Mouse (Mus musculus) lung, postnatal 25 days (tissue): ENCODE results near the gene Mcpt1.
"Not testable (repeated sequence)": the region's sequence is repeated elsewhere in the genome, so short reads cannot be mapped to it uniquely, and the experiment has no call there.

Experiments used
- DNase-seq: peaks from one replicate; pipeline ENCODE4 v3.0.0; 2022; ENCODE audit warnings: low spot score

Gene Mcpt1

GRCm38 (mm10) chr14:56017671-56018070 is at the start of gene Mcpt1:
TSS of gene Mcpt1 (plus strand) at chr14:56017971.
- not testable (repeated sequence) for DNase-seq

GRCm38 (mm10) chr14:55987464-55987863 is 30.3 kb upstream of the Mcpt1 start:
- DNase-seq: not testable (repeated sequence)

- DNase-seq: no peak
These were observed 4.6 kb upstream of the Mcpt1 start for GRCm38 (mm10) chr14:56013147-56013546.

- no peak for DNase-seq
These were observed 3.8 kb upstream of the Mcpt1 start for GRCm38 (mm10) chr14:56013924-56014323.

GRCm38 (mm10) chr14:56019446-56019845 is 1.7 kb downstream of the Mcpt1 start:
- no peak for DNase-seq

- DNase-seq: not testable (repeated sequence)
These were observed 3.5 kb downstream of the Mcpt1 start for GRCm38 (mm10) chr14:56021305-56021704.

GRCm38 (mm10) chr14:56030395-56030794 is 12.6 kb downstream of the Mcpt1 start, which contains the start of gene Mcpt9:
TSS of gene Mcpt9 (minus strand) at chr14:56030495.
- not testable (repeated sequence) for DNase-seq

GRCm38 (mm10) chr14:56034433-56034832 is 16.7 kb downstream of the Mcpt1 start:
- DNase-seq: peak; percentile 1

- not testable (repeated sequence) for DNase-seq
These were observed 24.0 kb downstream of the Mcpt1 start, which contains the start of gene Mcpt2 for GRCm38 (mm10) chr14:56041792-56042191. TSS of gene Mcpt2 (plus strand) at chr14:56042041.

- no peak for DNase-seq
These were observed 37.6 kb downstream of the Mcpt1 start for GRCm38 (mm10) chr14:56055408-56055807.

GRCm38 (mm10) chr14:56057722-56058121 is 40.0 kb downstream of the Mcpt1 start:
- DNase-seq: no peak

- not testable (repeated sequence) for DNase-seq
These were observed 44.4 kb downstream of the Mcpt1 start, which contains the start of gene Mcpt4 for GRCm38 (mm10) chr14:56062213-56062612. TSS of gene Mcpt4 (minus strand) at chr14:56062313.
